Mouse (Mus musculus): ENCODE data around the gene Grin2b. TPM values are rescaled to one million over a fixed set of nuclear protein-coding genes. Genes with fewer than 3 reads are reported as not detected.
A peak's percentile ranks its signal among the peaks of the same experiment; 100 is the strongest.
"Not testable (repeated sequence)": the region's sequence is repeated elsewhere in the genome, so short reads cannot be mapped to it uniquely, and the experiment has no call there.

Gene Grin2b
- total RNA-seq, 2 experiments from 2014 or later: not detected

DNA sequence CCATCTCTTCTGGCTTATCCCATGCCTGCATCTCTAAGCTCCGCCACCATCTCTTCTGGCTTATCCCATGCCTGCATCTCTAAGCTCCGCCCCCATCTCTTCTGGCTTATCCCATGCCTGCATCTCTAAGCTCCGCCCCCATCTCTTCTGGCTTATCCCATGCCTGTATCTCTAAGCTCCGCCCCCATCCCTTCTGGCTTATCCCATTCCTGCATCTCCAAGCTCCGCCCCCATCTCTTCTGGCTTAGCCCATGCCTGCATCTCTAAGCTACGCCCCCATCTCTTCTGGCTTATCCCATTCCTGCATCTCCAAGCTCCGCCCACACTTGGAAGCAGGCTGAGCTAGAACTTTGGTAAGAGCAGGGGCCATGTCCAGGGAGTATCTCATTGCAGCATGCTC, 346.5 kb downstream of the Grin2b start:
- ATAC-seq (replicated peaks; ENCODE audit: poor library complexity): not testable (repeated sequence)

DNA sequence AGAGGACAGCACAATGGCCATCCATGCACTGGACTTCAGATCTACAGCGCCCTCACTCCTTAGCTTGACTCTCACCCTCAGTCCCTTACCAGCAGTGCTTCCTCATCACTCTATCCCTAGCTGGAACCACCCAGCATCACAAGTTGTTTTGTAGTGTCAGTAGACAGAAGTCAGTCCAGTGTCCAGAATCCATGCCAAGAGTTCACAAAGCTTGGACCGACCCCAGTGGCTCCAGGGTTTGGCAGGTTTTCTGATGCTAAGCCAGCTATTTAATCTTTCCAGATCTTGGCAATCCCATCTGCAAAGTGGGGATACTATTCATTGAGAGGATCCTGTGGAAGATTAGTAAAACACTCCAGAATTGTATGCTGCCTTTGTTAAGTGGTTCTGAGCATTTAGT, 355.9 kb downstream of the Grin2b start:
- ATAC-seq (replicated peaks; ENCODE audit: poor library complexity): no peak

DNA sequence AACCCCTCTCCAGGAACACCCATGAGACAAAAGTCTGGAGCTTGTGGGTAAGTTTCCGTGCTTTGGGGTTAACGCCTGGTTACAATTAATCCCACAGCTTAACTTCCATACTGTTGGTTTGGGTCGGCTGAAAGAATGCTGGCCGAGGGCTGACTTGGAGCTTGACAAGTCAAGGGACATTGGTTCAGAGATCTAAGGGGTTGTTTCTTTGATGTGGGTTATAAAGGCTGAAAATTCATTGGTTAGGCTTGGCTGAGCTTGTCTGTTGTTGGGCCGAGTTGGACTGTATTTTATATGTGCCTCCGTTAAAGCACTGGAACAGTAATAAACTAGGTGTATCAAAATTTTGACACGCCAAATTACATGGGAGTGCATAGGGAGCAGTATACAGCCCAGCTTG, 359.6 kb downstream of the Grin2b start:
- ATAC-seq (replicated peaks; ENCODE audit: poor library complexity): no peak

DNA sequence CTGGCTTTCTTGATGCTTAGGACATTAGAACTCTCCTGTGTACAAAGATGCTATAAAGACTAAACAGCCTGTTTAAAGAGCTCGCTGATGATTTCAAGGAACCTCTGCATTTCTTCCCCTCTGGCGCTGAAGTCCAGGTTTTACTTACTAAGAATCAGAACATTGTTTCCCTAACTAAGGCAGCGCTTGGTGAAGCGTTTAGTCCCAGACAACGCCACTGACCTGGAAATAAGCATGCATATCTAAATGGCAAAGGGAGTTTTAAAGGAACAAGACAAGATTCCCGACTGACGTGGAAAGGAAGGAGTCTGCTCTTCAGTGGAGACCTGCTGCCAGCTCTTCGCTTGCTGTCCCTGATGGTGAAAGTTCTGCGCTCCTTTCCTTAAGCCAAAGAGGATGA, 367.9 kb downstream of the Grin2b start:
- ATAC-seq (replicated peaks; ENCODE audit: poor library complexity): no peak

DNA sequence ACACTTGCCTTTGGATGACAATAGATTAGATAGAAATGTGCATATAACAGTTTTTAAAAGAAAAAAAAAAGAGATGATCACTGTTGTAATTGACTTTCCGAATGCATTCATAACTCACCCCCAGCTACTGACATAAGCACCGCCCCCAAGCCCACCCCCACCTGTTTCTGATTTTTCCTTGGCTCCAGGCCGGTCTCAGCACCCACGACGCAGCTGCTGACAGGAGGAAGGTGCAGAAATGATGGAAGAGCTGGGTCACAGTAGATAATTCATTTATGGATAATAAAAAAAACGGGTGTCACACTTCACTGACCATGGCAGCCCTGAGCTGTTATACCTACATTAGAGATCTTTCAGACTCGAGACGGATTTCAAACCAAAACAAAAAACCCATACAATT, 373.4 kb downstream of the Grin2b start:
- ATAC-seq (replicated peaks; ENCODE audit: poor library complexity): no peak

DNA sequence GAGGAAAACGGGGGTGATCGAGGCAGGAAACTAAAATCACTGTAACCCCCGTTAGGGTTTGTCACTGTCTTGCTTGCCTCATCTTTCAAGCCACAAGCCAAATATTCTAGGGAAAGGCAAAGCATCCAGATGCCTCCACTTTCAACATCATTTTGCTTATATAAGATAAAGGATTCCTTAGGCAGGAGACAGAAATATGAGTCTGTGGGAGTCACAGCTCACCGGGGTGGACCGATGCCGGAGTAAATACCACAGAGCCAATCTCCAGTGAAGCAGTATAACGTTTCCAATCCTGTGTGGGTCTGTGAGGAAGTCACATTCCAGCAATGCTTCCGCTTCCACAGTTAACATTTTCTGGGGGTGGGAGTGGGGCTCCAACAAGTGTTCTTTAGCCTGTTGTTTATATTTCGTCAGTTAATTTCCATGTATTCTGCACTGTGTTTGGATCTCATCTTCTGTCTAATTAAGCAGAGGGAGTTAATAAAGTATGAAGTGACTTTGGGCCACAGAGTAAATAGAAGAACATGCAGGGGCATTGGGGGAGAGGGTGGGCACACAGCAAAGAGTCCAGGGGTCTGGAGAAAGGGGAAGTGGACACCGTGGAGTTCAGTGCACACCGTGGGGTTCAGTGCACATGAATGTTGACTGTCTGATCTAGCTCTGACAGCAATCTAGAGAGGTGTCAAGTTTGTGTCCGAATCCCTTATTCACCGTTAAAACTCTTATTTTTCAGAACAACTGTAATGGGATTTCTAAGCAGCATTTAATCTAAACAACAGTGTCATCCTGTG, 374.9 kb downstream of the Grin2b start:
- no peak for ATAC-seq (replicated peaks; ENCODE audit: poor library complexity)

DNA sequence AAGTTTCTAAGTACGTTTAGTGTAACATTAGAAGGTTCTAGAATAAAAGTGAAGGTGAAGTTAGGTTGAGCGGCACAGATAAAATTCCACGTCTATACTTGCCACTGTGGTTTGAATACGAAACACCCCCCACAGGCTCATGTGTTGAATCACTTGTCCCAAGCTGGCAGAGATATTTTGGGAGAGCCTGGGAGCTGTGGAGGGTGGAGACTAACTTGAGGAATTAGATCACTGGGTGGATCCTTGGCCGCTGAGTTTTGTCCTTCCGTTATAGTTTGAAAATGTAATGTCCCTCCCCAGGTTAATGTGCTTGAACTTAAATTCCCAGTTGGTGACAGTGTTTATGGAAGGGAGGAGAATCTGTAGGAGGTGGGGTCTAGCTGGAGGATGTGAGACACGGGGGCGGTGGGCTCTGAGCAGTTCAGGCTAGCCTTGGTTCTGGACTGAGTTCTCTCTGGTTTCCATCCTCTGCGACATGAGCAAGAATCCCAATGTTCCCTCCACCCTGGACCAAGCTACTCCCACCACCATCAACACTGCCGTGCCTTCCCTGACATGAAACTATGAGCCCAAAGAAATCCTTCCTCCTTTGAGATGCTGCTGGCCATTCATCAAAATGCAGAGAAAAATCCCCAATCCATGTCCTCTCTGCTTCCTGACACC, 375.8 kb downstream of the Grin2b start:
- no peak for ATAC-seq (replicated peaks; ENCODE audit: poor library complexity)

DNA sequence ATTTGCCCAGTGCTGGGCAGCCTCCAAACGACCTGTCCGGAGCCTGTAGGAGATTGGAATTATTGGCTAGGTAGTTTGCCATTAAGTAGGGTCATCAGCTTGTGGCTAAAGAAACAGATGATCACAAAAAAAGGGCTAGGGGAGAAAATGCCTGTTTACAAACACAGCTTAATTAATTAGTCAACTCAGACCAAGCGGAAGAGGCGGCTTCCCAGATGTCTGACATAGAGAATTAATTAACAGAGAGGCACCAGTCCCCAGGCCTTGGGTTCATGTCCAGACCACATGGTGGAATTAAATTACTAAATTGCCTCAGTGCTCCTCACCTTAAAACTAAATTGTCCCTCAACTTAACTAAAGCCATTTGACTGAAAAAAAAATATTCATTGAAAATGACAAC, 376.4 kb downstream of the Grin2b start:
- no peak for ATAC-seq (replicated peaks; ENCODE audit: poor library complexity)

DNA sequence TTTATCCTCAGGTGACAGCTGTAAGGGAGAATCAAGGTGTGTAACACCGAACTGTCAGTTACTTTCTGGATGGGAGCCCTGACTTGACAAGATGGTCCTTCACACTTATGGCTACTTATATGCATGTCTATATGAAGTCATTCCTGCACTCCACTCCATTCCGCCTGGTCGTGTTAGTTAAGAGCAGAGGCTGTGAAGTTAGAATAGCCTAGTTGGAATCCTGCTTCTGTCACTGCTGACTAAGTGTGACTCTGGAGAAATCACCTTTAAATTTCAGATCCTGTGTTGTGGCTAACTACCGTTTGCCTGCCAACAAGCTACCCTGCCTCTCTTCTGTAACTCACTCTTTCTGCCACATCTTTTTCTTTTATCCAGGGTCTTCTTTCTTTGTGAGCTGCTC, 381.9 kb downstream of the Grin2b start:
- ATAC-seq (replicated peaks; ENCODE audit: poor library complexity): no peak

DNA sequence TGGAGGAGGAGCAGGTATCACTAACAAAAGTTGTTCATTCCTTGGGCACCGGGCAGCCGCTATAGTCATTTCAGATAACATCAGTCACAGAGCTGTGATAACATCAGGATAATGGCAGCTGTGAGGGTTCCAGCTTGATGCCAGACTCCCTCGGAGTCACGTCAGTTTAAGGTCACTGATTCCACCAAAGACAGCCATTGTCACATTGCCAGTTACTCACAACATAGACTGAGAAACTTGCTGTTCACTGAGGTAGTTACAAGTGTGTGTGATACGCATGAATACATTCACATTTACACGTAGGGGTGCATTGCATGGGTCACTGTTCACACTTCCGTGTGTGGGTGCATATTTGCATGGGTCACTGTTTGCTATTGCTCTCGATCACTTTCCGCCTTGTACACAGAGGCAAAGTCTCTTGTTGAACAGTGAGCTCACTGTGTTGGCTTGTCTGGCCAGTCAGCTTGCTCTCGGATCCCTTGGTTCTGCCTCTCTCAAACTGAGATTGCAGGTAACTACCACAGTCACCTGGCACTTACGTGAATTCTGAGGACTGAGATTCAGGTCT, 383.6 kb downstream of the Grin2b start:
- ATAC-seq (replicated peaks; ENCODE audit: poor library complexity): no peak

DNA sequence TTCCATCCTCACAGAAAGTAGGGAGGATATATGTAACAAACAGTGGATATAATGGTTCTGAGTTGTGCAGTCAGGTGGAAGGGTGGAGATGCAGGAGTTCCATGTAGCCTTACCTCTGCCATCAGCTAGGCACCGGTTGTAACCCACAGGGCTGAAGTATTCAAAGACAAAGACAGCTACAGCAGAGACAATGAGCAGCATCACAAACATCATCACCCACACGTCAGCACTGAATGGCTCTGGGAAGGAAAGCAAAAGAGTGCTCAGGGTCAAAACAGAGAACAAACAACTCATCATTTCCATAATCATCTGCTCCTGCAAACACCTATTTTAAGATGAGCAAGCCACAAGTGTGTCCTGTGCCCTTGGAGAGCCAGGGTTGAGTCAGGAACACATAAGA, 398.6 kb downstream of the Grin2b start:
- no peak for ATAC-seq (replicated peaks; ENCODE audit: poor library complexity)

DNA sequence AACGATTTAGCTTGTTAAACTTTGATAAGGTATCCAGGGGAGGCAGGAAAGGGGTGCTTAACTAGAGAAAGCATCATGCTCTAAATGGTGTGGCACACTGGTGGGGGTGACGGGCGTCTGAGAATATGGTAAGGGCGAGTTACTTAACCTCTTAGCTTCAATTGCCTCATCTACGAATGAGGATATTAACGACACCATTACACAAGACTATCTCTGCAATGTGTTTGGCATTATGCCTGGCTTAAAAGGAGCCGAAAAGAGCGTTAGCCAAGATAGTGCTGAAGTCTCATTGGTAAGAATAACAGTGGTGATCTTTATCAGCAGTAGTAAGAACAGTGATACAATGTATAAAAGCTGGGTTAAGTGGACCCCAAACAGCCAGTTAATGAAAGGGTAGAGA, 405.7 kb downstream of the Grin2b start:
- ATAC-seq (replicated peaks; ENCODE audit: poor library complexity): peak; percentile 99

DNA sequence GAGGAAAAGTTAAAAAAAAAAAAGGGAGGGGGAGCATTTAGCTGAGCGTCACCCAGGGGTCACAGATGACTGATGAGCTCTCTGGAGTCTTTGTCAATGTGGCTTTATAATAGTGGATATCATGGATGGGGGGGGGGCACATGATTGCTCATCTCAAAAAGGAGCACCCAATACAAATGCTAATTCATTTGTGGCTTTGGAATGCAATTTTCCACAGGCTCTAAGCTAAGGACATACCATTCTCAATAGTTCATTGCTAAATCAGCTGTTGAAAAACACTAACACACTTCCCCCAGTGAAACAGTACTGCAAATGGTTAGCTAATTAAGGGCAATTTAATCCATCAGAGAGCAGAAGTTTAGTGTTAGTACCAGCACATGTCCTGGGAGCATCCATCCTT, 414.6 kb downstream of the Grin2b start:
- no peak for ATAC-seq (replicated peaks; ENCODE audit: poor library complexity)

DNA sequence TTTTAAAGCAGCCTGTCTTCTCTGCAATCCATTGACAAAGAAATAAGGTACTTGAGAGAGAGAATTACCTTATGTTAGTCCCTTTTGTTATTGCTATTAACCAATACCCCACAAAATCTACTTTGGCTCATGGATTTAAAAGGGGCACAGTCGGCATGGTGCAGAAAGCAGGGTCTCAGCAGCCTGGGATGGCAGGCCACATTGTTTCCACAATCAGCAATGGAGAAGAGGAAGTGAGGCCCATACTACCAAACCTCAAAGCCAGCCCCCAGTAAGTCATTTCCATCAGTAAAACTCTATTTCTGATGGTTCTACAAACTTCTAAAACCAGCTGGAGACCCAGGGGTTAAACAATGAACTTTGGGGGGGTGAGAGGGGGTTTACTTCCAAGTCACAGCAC, 417.2 kb downstream of the Grin2b start:
- ATAC-seq (replicated peaks; ENCODE audit: poor library complexity): peak; percentile 69

DNA sequence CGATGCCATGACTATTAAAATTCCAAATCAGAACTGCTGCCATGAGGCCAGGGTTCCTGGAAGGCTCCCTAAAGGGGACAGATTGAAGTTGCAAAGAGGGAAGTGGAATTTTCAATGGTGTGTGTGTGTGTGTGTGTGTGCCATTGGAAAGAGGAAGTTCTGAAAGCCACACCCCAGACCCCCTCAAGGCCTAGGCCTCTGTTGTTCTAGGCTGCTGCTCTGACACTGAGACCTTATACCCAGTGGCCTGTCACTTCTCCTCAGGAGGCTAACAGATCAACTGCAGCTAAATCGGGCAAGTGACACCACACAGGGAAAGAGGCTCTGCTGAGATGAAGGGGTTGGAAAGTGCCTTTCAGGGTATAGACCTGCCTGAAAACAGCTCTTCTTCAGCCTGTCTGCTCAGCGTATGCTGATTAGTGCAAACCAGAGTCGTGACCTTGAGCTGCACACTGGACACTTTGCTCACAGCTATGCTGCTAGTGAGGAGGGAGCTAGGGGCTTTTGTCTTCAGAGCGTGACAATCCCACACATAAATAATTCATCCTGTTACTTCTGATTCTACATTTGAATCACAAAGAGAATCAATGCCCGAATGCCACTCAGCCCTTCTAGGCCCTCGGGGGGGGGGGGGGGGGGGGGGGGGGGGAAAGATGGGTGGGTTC, 424.8 kb downstream of the Grin2b start:
- ATAC-seq (replicated peaks; ENCODE audit: poor library complexity): peak; percentile 99

DNA sequence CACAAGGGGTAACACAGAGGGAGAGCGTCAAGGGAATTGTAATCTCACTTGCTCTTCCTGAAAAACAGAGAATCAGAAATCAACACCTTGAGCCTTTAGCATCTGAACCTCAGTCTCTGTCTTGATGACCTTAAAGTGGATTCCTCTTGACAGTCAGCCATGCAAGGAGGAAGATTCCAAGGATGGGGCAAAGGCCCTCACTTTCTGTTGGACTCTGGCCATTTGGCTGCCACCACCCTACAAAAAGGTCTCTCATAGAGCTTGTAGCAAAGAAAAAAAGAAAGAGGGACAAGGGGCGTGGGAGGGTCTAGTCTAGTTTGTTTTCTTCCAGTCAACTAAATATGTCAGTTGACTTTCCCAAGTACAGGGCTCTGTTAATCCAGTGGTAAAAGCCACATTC, 427.7 kb downstream of the Grin2b start:
- no peak for ATAC-seq (replicated peaks; ENCODE audit: poor library complexity)

DNA sequence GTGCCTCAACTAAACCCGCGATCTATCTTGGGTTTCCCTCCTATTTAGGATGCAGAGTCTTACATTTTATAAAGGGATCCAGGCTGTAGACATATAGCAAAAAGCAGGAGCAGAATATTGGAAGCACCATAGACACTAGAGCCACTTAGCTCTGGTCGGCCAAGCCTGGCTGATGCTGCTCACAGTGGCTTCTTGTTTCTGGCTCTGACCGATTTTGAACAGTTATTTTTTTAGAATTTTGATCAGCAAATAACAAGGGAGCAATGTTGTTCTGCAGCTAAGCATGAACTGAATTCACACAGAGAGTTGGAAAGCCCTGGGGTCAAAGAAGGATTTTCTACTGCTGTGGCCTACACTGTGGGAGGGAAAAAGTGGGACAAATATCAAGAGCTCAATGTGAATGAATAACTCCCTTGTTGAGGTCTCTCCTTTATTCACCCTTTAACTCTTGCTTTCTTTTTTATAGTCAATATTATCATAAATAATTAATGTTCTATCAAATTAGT, 439.0 kb downstream of the Grin2b start:
- no peak for ATAC-seq (replicated peaks; ENCODE audit: poor library complexity)

DNA sequence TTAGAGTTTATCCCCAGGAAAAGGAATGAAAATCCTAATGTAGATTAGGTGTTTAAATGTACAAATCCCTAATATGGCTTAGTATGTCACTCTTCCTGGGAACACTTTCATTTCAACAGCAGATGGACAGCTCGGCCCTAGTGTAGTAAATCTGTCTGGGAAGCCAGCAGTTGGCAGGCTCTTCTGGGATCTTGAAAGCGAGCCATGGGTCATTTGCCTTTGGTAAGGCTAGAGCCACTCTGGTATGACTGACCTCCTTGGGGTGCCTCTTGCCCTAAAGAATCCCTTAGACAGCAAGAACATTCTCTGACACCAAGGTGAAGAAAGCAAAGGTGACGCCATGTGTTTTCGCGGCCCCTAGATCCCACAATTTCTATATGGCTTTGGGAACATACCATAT, 446.2 kb downstream of the Grin2b start:
- ATAC-seq (replicated peaks; ENCODE audit: poor library complexity): no peak

DNA sequence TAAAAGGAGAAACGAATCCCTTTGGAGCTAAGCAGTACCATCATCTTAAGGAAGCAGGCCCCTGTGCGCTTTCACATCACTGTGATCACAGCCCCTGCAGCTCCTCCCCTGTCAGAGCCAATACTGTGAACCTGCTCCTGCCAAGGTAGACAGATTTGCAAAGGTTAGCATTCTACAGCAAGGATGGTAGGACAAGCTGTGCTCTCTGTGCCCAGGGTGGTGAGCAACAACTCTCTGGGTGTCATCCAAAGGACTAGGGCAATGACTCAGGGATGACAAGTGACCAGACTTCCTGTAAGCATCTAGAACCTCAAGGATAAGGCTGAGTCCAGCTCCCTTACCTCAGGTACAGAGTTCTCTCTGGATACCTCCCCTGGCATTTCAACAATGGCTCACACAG, 451.6 kb downstream of the Grin2b start:
- ATAC-seq (replicated peaks; ENCODE audit: poor library complexity): no peak

DNA sequence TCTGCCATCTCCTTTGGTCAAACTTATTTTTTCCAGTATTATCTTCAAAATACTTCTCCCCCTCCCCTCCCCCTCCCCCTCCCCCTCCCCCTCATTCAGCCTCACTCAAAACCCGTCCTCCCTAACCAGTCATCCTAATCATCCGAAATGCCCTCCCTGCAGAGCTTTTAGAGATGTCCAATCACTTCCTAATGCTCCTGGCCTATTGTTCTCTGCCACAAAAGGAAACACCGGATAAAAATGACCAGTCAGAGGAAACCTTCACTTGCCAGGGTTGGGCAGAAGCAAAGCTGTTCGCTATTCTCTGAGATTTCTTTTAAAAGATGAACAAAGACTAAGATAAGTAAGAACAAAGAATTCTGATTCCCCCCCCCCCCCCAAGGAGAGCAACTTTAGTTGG, 458.4 kb downstream of the Grin2b start:
- ATAC-seq (replicated peaks; ENCODE audit: poor library complexity): no peak

DNA sequence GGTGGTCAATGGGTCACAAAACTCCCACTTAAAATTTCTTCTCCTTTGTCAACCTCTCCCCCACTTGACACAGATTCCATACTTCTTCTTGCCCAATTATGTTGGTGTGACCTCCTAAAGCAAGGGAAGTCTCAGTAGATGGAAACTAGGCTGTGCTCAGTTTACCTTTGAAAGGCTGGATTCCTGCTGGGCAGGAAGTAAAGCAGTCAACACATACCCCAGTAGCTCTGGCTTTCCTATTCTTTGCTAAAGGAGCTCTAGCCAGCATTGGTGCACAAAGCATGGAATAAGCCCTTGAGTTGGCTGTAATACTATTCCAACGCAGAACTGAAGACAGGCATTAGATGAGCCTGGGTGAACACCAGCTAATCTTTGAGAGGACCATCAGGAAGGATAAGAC, 459.1 kb downstream of the Grin2b start:
- ATAC-seq (replicated peaks; ENCODE audit: poor library complexity): no peak

DNA sequence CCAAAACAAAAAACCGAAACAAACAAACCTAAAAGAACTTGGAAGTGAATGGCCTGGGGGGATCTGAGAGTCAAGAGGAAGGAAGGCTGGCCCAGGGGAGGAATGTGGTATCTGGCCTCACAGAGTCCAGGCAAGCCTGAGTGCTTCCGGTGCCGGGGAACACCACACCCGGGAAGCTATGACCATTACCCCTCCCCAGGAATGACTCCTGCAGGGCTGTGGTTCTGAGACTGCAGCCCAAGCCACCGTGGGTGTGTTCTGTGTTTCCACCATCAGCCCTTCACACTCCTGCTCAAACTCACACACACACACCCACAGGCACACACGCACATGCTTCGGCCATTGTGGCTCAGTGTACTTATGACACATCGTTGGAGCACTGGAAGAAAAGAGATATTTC, 459.6 kb downstream of the Grin2b start:
- ATAC-seq (replicated peaks; ENCODE audit: poor library complexity): no peak
